Mouse (Mus musculus) liver, postnatal 0 days (tissue): Measurements from ENCODE around the gene Pdik1l. TPM values are rescaled to one million over a fixed set of nuclear protein-coding genes. Genes with fewer than 3 reads are reported as not detected.

Source experiments
- ATAC-seq: fragments of 200-750 bp; cut with Nextera tagmentation; 2 replicates; pipeline ENCODE4 v1.8.0; 2017; ENCODE audit warnings: mild to moderate bottlenecking, moderate library complexity
- DNase-seq: peaks from one replicate; pipeline ENCODE4 v3.0.0-alpha.2; 2016
- H3K27ac ChIP-seq: fragments of 300-500 bp; sonication (generic); 2 replicates; pipeline ENCODE4 v1.5.1; 2014; ENCODE audit warnings: antibody characterized with exemption, moderate library complexity, mild to moderate bottlenecking, low read depth
- H3K27me3 ChIP-seq: fragments of 300-500 bp; sonication (generic); 2 replicates; pipeline ENCODE4 v1.6.1; 2014; ENCODE audit warnings: low read length, control low read depth, mixed read lengths; ENCODE audit not compliant: insufficient read depth
- H3K36me3 ChIP-seq: fragments of 300-500 bp; sonication (generic); replicated peaks from 2 replicates; pipeline ENCODE4 v1.6.1; 2014; ENCODE audit warnings: mild to moderate bottlenecking, control low read depth, low read length, moderate library complexity, mixed read lengths; ENCODE audit not compliant: insufficient read depth
- H3K4me1 ChIP-seq: fragments of 300-500 bp; sonication (generic); 2 replicates; pipeline ENCODE4 v1.6.1; 2014; ENCODE audit warnings: antibody characterized with exemption, mild to moderate bottlenecking, control low read depth; ENCODE audit not compliant: insufficient read depth
- H3K4me2 ChIP-seq: fragments of 300-500 bp; sonication (generic); 2 replicates; pipeline ENCODE4 v1.6.1; 2014; ENCODE audit warnings: low read depth, mild to moderate bottlenecking, low read length, moderate library complexity, mixed read lengths
- H3K4me3 ChIP-seq: fragments of 300-500 bp; sonication (generic); 2 replicates; pipeline ENCODE4 v1.5.1; 2014; ENCODE audit warnings: low read depth, low read length
- H3K9ac ChIP-seq: fragments of 300-500 bp; sonication (generic); replicated peaks from 2 replicates; pipeline ENCODE4 v1.6.1; 2014; ENCODE audit warnings: mild to moderate bottlenecking, moderate library complexity
- H3K9me3 ChIP-seq: fragments of 300-500 bp; sonication (generic); 2 replicates; pipeline ENCODE4 v1.6.1; 2016; ENCODE audit warnings: mild to moderate bottlenecking, control low read depth, low read length, mixed read lengths
- CTCF ChIP-seq: sonication (generic); IDR thresholded peaks from 2 replicates; pipeline ENCODE4 v1.5.1; 2016; ENCODE audit warnings: antibody characterized with exemption, low read depth
- EP300 ChIP-seq: IDR thresholded peaks from 2 replicates; pipeline ENCODE4 v1.6.1; 2016; ENCODE audit warnings: antibody characterized with exemption, low read depth, mild to moderate bottlenecking
- WGBS: fragments of 180-500 bp; shearing (Covaris S2); extraction: QIAGEN DNeasy Blood & Tissue Kit; methylation state at CpG from one replicate; pipeline ENCODE4 v1.1.7; 2014; ENCODE audit not compliant: insufficient replicate concordance; 5-methylcytosine and 5-hydroxymethylcytosine counted together
- polyA plus RNA-seq: library from polyadenylated mRNA; unstranded; fragments of >200 nt; fragmentation: Nextera tagmentation; extraction: Ambion mirVana; gene quantifications from 2 replicates; pipeline ENCODE4 v1.2.1, GENCODE M21; 2015

The Pdik1l gene
- polyA plus RNA-seq, result 5.9 and 7.2 TPM in 2 replicates

GRCm38 (mm10) chr4:134287575-134288025, at the start of gene Pdik1l:
TSS of gene Pdik1l (minus strand) at chr4:134287895.
- Histone ChIP-seq H3K4me1 (peaks cover 25% of the 10 kb centered on the region), H3K4me3 (peak within 1 kb of the TSS; percentile 98), H3K4me2 (peak within 1 kb of the TSS; percentile 97), H3K9me3 (no peaks in the 10 kb centered on the region), H3K9ac (peak within 1 kb of the TSS; percentile 98), H3K27me3 (peaks cover 5% of the 10 kb centered on the region; the same call in 1 of the 2 replicates), H3K36me3 (peaks cover 18% of the 10 kb centered on the region), H3K27ac (peak within 1 kb of the TSS; percentile 94)
- ATAC-seq (peak; percentile 72), DNase-seq (peak; percentile 82)
- WGBS, result under 1% methylated on average over 30 of the region's 43 CpGs
- TF ChIP-seq CTCF (no peak), EP300 (no peak)

- Histone ChIP-seq H3K27me3 (no peaks in the 10 kb centered on the region), H3K36me3 (no peaks in the 10 kb centered on the region), H3K4me1 (no peaks in the 10 kb centered on the region), H3K4me2 (no peak overlapping the region), H3K9me3 (no peaks in the 10 kb centered on the region), H3K9ac (no peak overlapping the region), H3K4me3 (no peak overlapping the region), H3K27ac (no peak overlapping the region)
- TF ChIP-seq EP300 (no peak), CTCF (no peak)
- no peak for DNase-seq
- ATAC-seq, result no peak
- 63% methylated on average over 5 of the region's 5 CpGs for WGBS
These were observed 42.6 kb upstream of the Pdik1l start for GRCm38 (mm10) chr4:134330281-134330680.

DNA sequence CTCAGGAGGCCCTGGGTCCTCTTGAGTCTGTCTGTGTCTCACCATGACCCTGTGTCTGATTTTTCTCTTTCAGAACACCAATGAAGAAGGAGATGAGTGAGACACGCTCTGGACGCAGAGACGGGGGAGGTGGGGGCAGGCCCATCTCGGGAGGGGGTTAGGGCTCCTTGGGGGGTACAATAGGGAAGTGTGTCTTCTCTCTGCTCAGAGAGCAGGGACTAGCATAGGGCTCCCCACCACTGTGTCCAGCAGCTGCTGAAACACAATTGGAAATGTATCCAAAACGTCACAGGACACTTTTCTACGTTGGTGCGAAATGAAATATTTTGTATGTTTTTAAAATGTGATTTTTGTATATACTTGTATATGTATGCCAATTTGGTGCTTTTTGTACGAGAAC, 41.1 kb upstream of the Pdik1l start:
- Histone ChIP-seq H3K4me1 (no peaks in the 10 kb centered on the region), H3K27me3 (no peaks in the 10 kb centered on the region), H3K9ac (no peak overlapping the region), H3K36me3 (no peaks in the 10 kb centered on the region), H3K4me3 (no peak overlapping the region), H3K9me3 (no peaks in the 10 kb centered on the region), H3K4me2 (no peak overlapping the region), H3K27ac (no peak overlapping the region)
- WGBS, result 69% methylated on average over 8 of the region's 8 CpGs
- DNase-seq (no peak), ATAC-seq (no peak)
- TF ChIP-seq EP300 (no peak), CTCF (no peak)

- Histone ChIP-seq H3K9ac (no peak overlapping the region), H3K27ac (no peak overlapping the region), H3K4me3 (no peak overlapping the region), H3K4me2 (no peak overlapping the region), H3K9me3 (no peaks in the 10 kb centered on the region), H3K27me3 (no peaks in the 10 kb centered on the region), H3K4me1 (no peaks in the 10 kb centered on the region), H3K36me3 (no peaks in the 10 kb centered on the region)
- ATAC-seq (no peak), DNase-seq (no peak)
- WGBS, result 59% methylated on average over 8 of the region's 8 CpGs
- no peak for TF ChIP-seq CTCF
These were observed 40.5 kb upstream of the Pdik1l start for GRCm38 (mm10) chr4:134328151-134328550.

DNA sequence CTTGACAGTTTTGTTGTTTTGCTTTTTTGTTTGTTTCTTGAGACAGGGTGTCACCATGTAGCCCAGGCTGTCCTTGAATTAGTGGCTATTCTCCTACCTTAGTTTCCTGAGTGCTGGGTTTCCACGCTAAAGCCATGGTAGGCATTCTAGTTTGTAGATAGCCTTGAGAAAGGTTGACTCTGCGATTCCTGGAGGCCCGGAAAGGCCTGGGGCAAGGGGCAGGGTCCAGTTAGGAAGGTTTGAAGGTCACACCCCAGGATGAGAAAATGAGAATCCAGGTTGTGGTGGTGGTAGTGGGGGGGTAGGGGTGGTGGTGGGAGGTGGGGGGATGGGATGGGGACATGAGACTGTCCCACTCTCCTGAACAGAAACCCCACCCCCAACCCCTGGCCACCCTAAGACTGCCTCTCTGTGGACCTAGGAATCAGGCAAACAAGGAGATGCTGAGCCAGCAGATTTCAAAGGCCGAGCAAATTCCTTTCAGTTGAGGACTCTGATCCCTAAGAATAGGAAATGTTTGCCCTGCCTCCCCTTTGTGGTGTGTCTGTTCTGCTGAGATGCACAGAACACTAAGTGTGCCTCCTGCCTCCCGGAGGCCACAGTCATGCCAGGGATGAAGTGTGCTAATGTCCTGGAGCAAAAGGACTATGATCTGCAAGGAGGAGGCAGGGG, 39.3 kb upstream of the Pdik1l start:
- Histone ChIP-seq H3K36me3 (no peaks in the 10 kb centered on the region), H3K4me2 (no peak overlapping the region), H3K27me3 (no peaks in the 10 kb centered on the region), H3K9me3 (no peaks in the 10 kb centered on the region), H3K9ac (no peak overlapping the region), H3K27ac (no peak overlapping the region), H3K4me3 (no peak overlapping the region), H3K4me1 (no peaks in the 10 kb centered on the region)
- WGBS, result 63% methylated on average over 5 of the region's 5 CpGs
- TF ChIP-seq CTCF, result no peak
- TF ChIP-seq EP300, result no peak
- ATAC-seq, result no peak
- DNase-seq, result no peak

- 31% methylated on average over 5 of the region's 5 CpGs for WGBS
- DNase-seq (peak; percentile 44), ATAC-seq (no peak)
- no peak overlapping the region for H3K9ac ChIP-seq
- no peak overlapping the region for H3K4me2 ChIP-seq
- no peaks in the 10 kb centered on the region for H3K36me3 ChIP-seq
- no peak overlapping the region for H3K4me3 ChIP-seq
- H3K27me3 ChIP-seq, result no peaks in the 10 kb centered on the region
- no peak for TF ChIP-seq CTCF
- no peak for TF ChIP-seq EP300
- no peaks in the 10 kb centered on the region for H3K9me3 ChIP-seq
- H3K4me1 ChIP-seq, result no peaks in the 10 kb centered on the region
- H3K27ac ChIP-seq, result no peak overlapping the region
These were observed 37.0 kb upstream of the Pdik1l start for GRCm38 (mm10) chr4:134324655-134325054.

- Histone ChIP-seq H3K4me1 (no peaks in the 10 kb centered on the region), H3K9ac (no peak overlapping the region), H3K4me2 (no peak overlapping the region), H3K27me3 (no peaks in the 10 kb centered on the region), H3K4me3 (no peak overlapping the region), H3K9me3 (no peaks in the 10 kb centered on the region), H3K36me3 (no peaks in the 10 kb centered on the region), H3K27ac (no peak overlapping the region)
- ATAC-seq (no peak), DNase-seq (no peak)
- 63% methylated on average over 3 of the region's 3 CpGs for WGBS
- TF ChIP-seq CTCF (peak; percentile 29), EP300 (no peak)
These were observed 33.8 kb upstream of the Pdik1l start for GRCm38 (mm10) chr4:134321524-134321923.
